Comparison of ENCODE assay signal across 8 mouse cellular contexts in genomic region chr8:121829777-121830362, GRCm38 (mm10). TPM values are rescaled to one million over a fixed set of nuclear protein-coding genes. Genes with fewer than 3 reads are reported as not detected.
DNase-seq lines count a peak whose midpoint lies in the region; ATAC-seq and TF ChIP-seq lines count a peak whose summit lies in the region.

No protein-coding gene starts in this region.

- peak overlapping the region; percentile 85 for H3K9ac ChIP-seq in heart, embryonic 16.5 days (ENCODE audit: low read length)
- H3K9ac ChIP-seq in liver, embryonic 16.5 days (ENCODE audit: low read depth, low read length), result peak overlapping the region; percentile 82
- peak overlapping the region; percentile 27; the same call in 1 of the 2 replicates for H3K9ac ChIP-seq in stomach, embryonic 15.5 days

- peak; percentile 67 for ATAC-seq in common myeloid progenitor, adult 5-6 weeks (replicated peaks; ENCODE audit: low read depth, poor library complexity, severe bottlenecking)
- ATAC-seq in heart, embryonic 16.5 days (replicated peaks; ENCODE audit: extremely low read depth, insufficient read depth, low FRiP score), result peak; percentile 62
- ATAC-seq in liver, embryonic 16.5 days (ENCODE audit: low read depth), result peak; percentile 46
- peak; percentile 64 for ATAC-seq in stomach, embryonic 15.5 days (ENCODE audit: insufficient read depth, low FRiP score, low read depth)

- no peaks in the 10 kb centered on the region for H3K9me3 ChIP-seq in heart, embryonic 16.5 days (replicated peaks; ENCODE audit: control insufficient read depth, low read length)
- no peaks in the 10 kb centered on the region for H3K9me3 ChIP-seq in liver, embryonic 16.5 days (replicated peaks; ENCODE audit: control insufficient read depth, low read length)
- no peaks in the 10 kb centered on the region for H3K9me3 ChIP-seq in stomach, embryonic 15.5 days

- TF ChIP-seq POLR2A in lung, adult 2 months (IDR thresholded peaks at IDR 0.05; ENCODE audit: borderline replicate concordance, extremely low read depth, low read depth, low read length), result no peak

- WGBS in lung, adult 2 months, result 14% methylated on average over 18 of the region's 18 CpGs
- WGBS in heart, embryonic 16.5 days, result 15% methylated on average over 18 of the region's 18 CpGs
- WGBS in liver, embryonic 16.5 days (ENCODE audit: insufficient replicate concordance), result 20% methylated on average over 18 of the region's 18 CpGs
- 19% methylated on average over 18 of the region's 18 CpGs for WGBS in stomach, embryonic 15.5 days

- peak overlapping the region; percentile 69 for H3K4me2 ChIP-seq in heart, embryonic 16.5 days (ENCODE audit: low read depth, low read length)
- peak overlapping the region; percentile 89 for H3K4me2 ChIP-seq in liver, embryonic 16.5 days (ENCODE audit: low read depth, low read length)
- peak overlapping the region; percentile 85 for H3K4me2 ChIP-seq in stomach, embryonic 15.5 days

- no peaks in the 10 kb centered on the region for H3K36me3 ChIP-seq in heart, embryonic 16.5 days (ENCODE audit: control insufficient read depth, insufficient read depth)
- H3K36me3 ChIP-seq in liver, embryonic 16.5 days (ENCODE audit: control insufficient read depth, insufficient read depth), result no peaks in the 10 kb centered on the region
- no peaks in the 10 kb centered on the region for H3K36me3 ChIP-seq in stomach, embryonic 15.5 days

- H3K27ac ChIP-seq in heart, embryonic 16.5 days (ENCODE audit: low read length), result no peak overlapping the region
- H3K27ac ChIP-seq in liver, embryonic 16.5 days (ENCODE audit: low read length), result no peak overlapping the region
- H3K27ac ChIP-seq in stomach, embryonic 15.5 days, result no peak overlapping the region

- H3K27me3 ChIP-seq in heart, embryonic 16.5 days (ENCODE audit: control insufficient read depth, insufficient read depth, low read length), result no peaks in the 10 kb centered on the region
- no peaks in the 10 kb centered on the region for H3K27me3 ChIP-seq in liver, embryonic 16.5 days (ENCODE audit: control insufficient read depth, insufficient read depth, low read depth, low read length)
- H3K27me3 ChIP-seq in stomach, embryonic 15.5 days (replicated peaks), result no peaks in the 10 kb centered on the region

- no peak for DNase-seq in lung, adult 2 months
- DNase-seq in lung, postnatal 14 days, result no peak
- DNase-seq in spleen, postnatal 10 days (ENCODE audit: low spot score in 2 of 2), result no peak
- no peak for DNase-seq in retina, postnatal 1 day

- no peak for TF ChIP-seq CTCF in lung, adult 2 months (IDR thresholded peaks at IDR 0.05; ENCODE audit: insufficient read depth, low read length)

- H3K4me3 ChIP-seq in lung, adult 2 months (replicated peaks; ENCODE audit: extremely low read depth, low read depth, low read length), result peak overlapping the region; percentile 83
- peak overlapping the region; percentile 85 for H3K4me3 ChIP-seq in heart, embryonic 16.5 days (ENCODE audit: low read length)
- peak overlapping the region; percentile 80 for H3K4me3 ChIP-seq in liver, embryonic 16.5 days (ENCODE audit: low read depth, low read length)
- peak overlapping the region; percentile 87 for H3K4me3 ChIP-seq in stomach, embryonic 15.5 days (replicated peaks)

- H3K4me1 ChIP-seq in lung, adult 2 months (ENCODE audit: control insufficient read depth, insufficient read depth, low read length), result no peaks in the 10 kb centered on the region
- peaks cover 10% of the 10 kb centered on the region for H3K4me1 ChIP-seq in heart, embryonic 16.5 days (ENCODE audit: control insufficient read depth, insufficient read depth, low read length)
- peaks cover 16% of the 10 kb centered on the region for H3K4me1 ChIP-seq in liver, embryonic 16.5 days (ENCODE audit: control insufficient read depth, low read depth, low read length)
- H3K4me1 ChIP-seq in stomach, embryonic 15.5 days, result peaks cover 8% of the 10 kb centered on the region

RNA-seq across cellular contexts. Expression of gene Klhdc4, which starts 0.5 kb away (rescaled TPM):
- 32.9 and 36.1 TPM in 2 replicates for polyA plus RNA-seq in lung, adult 2 months (2012; rRNA removed)
- 24.4 and 33.7 TPM in 2 replicates for total RNA-seq in common myeloid progenitor, adult 5-6 weeks (2017)
- 25.6 and 27.0 TPM in 2 replicates for polyA plus RNA-seq in heart, embryonic 16.5 days (2015; fragmentation: Nextera tagmentation; extraction: Ambion mirVana)
- polyA plus RNA-seq in liver, embryonic 16.5 days (2015; fragmentation: Nextera tagmentation; extraction: Ambion mirVana), result 16.1 and 17.3 TPM in 2 replicates
- polyA plus RNA-seq in stomach, embryonic 15.5 days (2015; fragmentation: Nextera tagmentation; extraction: Ambion mirVana), result 36.2 and 38.6 TPM in 2 replicates

Comparison
In these comparisons a context has a peak if more than half of its experiments do, and no peak if none do; other contexts are left out.
1. H3K9ac ChIP-seq: peak in every context shown above with its lines; median percentile 85 in heart, embryonic 16.5 days; 82 in liver, embryonic 16.5 days; 27 in stomach, embryonic 15.5 days.